Mouse (Mus musculus): ENCODE results near the gene C1qtnf6. TPM values are rescaled to one million over a fixed set of nuclear protein-coding genes. Genes with fewer than 3 reads are reported as not detected.

The C1qtnf6 gene
- polyA plus RNA-seq, 1 experiment, result 23.6 TPM

DNA sequence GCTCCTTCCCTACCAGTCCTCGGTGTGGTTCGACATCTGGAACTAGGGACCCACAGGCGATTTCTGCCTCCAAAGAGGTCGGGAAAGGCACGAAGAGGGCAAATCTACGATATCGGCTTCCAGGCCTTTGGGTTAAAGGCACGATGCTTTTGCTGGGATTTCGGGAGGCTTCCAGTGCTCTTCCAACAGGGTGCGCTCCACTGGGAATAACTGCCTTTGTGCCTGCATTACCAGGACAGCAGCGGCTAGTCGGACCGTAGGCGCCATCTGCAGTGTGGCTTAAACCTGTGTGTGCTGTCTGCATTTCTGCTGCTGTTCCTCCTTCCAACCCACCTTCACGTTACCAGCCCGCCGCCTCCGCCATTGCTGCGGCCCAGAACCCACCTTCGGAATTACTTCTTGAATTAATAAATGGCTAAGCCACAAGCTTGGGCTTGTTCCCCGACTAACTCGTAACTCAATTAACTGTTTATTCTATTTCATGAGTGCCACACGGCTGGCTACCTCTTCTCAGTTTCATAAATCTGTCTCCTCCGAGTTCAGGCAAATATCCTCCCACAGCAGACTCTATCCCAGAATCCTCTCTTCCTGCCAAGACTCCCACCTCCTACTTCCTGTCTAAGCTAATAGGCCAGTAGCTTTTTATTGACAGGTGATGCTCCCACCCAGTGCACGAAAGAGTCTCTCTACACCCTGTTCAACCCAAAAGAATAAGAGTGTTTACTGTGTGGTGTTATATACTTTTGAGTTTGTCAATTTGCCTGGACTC, 23.5 kb upstream of the C1qtnf6 start:
- Histone ChIP-seq H3K27me3 (ENCODE audit: control insufficient read depth, insufficient read depth, low read length) (no peaks in the 10 kb centered on the region), H3K4me1 (ENCODE audit: control insufficient read depth, insufficient read depth, insufficient read length) (peaks cover 24% of the 10 kb centered on the region; the same call in 1 of the 2 replicates), H3K4me3 (ENCODE audit: extremely low read depth, insufficient read depth, insufficient read length) (no peak overlapping the region), H3K27ac (ENCODE audit: insufficient read depth, low read length) (no peak overlapping the region), H3K36me3 (ENCODE audit: control insufficient read depth, insufficient read depth, low read length) (no peaks in the 10 kb centered on the region)
- TF ChIP-seq CTCF (IDR thresholded peaks at IDR 0.05; ENCODE audit: extremely low read depth, insufficient read depth, insufficient read length, insufficient replicate concordance) (no peak), POLR2A (IDR thresholded peaks at IDR 0.05; ENCODE audit: low read depth, low read length) (no peak)
- WGBS, result 88% methylated on average over 25 of the region's 25 CpGs
- DNase-seq (ENCODE audit: low read depth in 1 of 2, low spot score in 2 of 2), result no peak

DNA sequence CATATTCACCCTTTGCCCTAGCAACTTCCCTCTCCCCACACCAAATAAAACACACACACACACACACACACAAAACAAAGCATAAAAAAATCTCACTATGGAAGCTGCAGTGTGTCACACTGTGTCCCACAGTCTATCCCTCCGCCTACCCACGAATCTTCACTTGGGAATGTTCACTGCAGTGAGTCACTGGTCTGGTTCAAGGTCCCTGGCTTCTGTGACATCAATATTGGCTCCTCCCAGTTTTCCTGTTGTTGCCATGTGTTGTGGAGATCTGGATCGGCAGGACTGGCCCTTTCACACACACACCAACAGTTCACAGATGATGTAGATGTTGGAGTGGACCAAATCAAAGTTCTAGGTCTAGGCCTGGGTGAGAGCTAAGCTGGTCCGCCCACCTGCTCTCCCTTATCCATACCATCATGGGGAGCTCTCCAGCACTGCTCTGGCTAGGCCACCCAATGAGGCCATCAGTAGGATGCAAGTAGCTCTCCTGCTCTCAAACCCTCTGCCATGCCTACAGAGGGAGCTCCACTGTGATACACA, 18.0 kb upstream of the C1qtnf6 start:
- Histone ChIP-seq H3K36me3 (ENCODE audit: control insufficient read depth, insufficient read depth, low read length) (no peaks in the 10 kb centered on the region), H3K4me1 (ENCODE audit: control insufficient read depth, insufficient read depth, insufficient read length) (0 out of 2 replicates have a peak, but pooled peaks cover 5% of the 10 kb centered on the region), H3K4me3 (ENCODE audit: extremely low read depth, insufficient read depth, insufficient read length) (no peak overlapping the region), H3K27me3 (ENCODE audit: control insufficient read depth, insufficient read depth, low read length) (no peaks in the 10 kb centered on the region), H3K27ac (ENCODE audit: insufficient read depth, low read length) (no peak overlapping the region)
- DNase-seq (ENCODE audit: low read depth in 1 of 2, low spot score in 2 of 2), result no peak
- TF ChIP-seq CTCF (IDR thresholded peaks at IDR 0.05; ENCODE audit: extremely low read depth, insufficient read depth, insufficient read length, insufficient replicate concordance) (no peak), POLR2A (IDR thresholded peaks at IDR 0.05; ENCODE audit: low read depth, low read length) (no peak)
- WGBS, result 83% methylated on average over 4 of the region's 4 CpGs

- TF ChIP-seq POLR2A (IDR thresholded peaks at IDR 0.05; ENCODE audit: low read depth, low read length), result no peak
- H3K27me3 ChIP-seq (ENCODE audit: control insufficient read depth, insufficient read depth, low read length), result no peaks in the 10 kb centered on the region
- no peak overlapping the region for H3K4me3 ChIP-seq (ENCODE audit: extremely low read depth, insufficient read depth, insufficient read length)
- H3K4me1 ChIP-seq (ENCODE audit: control insufficient read depth, insufficient read depth, insufficient read length), result 0 out of 2 replicates have a peak, but pooled peaks cover 5% of the 10 kb centered on the region
- no peaks in the 10 kb centered on the region for H3K36me3 ChIP-seq (ENCODE audit: control insufficient read depth, insufficient read depth, low read length)
- no peak overlapping the region for H3K27ac ChIP-seq (ENCODE audit: insufficient read depth, low read length)
- no peak for DNase-seq (ENCODE audit: low read depth in 1 of 2, low spot score in 2 of 2)
- WGBS, result 74% methylated on average over 8 of the region's 8 CpGs
Measured at GRCm38 (mm10) chr15:78548711-78549110, 17.5 kb upstream of the C1qtnf6 start.

GRCm38 (mm10) chr15:78548336-78548665, 17.1 kb upstream of the C1qtnf6 start:
- Histone ChIP-seq H3K4me1 (ENCODE audit: control insufficient read depth, insufficient read depth, insufficient read length) (0 out of 2 replicates have a peak, but pooled peaks cover 5% of the 10 kb centered on the region), H3K27me3 (ENCODE audit: control insufficient read depth, insufficient read depth, low read length) (no peaks in the 10 kb centered on the region), H3K36me3 (ENCODE audit: control insufficient read depth, insufficient read depth, low read length) (no peaks in the 10 kb centered on the region), H3K27ac (ENCODE audit: insufficient read depth, low read length) (no peak overlapping the region), H3K4me3 (ENCODE audit: extremely low read depth, insufficient read depth, insufficient read length) (no peak overlapping the region)
- DNase-seq (ENCODE audit: low read depth in 1 of 2, low spot score in 2 of 2), result no peak
- WGBS, result 52% methylated on average over 3 of the region's 3 CpGs
- TF ChIP-seq POLR2A (IDR thresholded peaks at IDR 0.05; ENCODE audit: low read depth, low read length) (no peak), CTCF (IDR thresholded peaks at IDR 0.05; ENCODE audit: extremely low read depth, insufficient read depth, insufficient read length, insufficient replicate concordance) (no peak)

DNA sequence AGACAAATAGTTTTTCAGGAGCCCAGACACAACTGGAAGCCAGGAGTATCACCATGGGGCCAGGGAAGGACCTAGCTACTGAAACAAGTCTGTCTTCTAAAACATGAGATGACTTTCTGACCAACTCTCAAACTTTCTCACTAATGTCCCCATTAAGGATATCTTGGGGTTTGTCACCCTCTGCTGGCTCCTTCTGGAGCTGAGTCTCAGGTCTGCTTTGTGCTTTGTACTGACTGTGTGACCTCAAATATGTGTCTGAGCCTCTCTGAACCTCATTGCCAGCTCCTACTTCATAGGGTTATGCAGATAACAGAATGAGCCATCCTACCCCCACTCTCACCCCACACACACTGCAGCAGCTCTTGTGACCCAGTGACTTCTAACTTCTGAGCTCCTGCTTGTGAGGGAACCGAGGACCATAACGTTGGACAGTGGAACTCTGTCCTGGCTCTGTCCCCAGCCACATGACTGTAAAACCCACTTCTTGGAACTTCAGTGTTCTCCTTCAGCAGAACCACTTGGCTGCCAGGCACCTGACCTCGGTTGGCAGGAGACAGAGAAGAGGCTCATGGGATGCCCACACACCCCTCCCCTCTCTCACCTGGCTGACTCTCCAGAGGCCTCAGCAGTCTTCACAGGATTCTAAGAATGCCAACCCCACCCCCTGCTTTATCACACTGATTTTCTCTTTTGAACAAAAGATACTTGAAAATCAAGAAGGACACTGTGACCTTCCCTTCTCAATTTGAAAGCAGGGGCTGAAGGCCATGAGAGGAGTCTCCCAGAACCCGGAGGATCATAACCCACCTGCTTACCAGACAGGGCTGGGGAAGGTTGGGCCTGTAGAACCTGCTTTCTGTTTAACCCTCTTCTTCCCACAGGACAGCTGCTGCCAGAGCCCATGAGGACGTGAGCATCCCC, 16.5 kb upstream of the C1qtnf6 start:
- 47% methylated on average over 5 of the region's 5 CpGs for WGBS
- DNase-seq (ENCODE audit: low read depth in 1 of 2, low spot score in 2 of 2), result peak in 1 of 2 experiments; percentile 54

GRCm38 (mm10) chr15:78546060-78546459, 14.8 kb upstream of the C1qtnf6 start:
- H3K27ac ChIP-seq (ENCODE audit: insufficient read depth, low read length), result no peak overlapping the region
- H3K27me3 ChIP-seq (ENCODE audit: control insufficient read depth, insufficient read depth, low read length), result no peaks in the 10 kb centered on the region
- no peaks in the 10 kb centered on the region for H3K36me3 ChIP-seq (ENCODE audit: control insufficient read depth, insufficient read depth, low read length)
- no peak overlapping the region for H3K4me3 ChIP-seq (ENCODE audit: extremely low read depth, insufficient read depth, insufficient read length)
- DNase-seq (ENCODE audit: low read depth in 1 of 2, low spot score in 2 of 2), result no peak
- H3K4me1 ChIP-seq (ENCODE audit: control insufficient read depth, insufficient read depth, insufficient read length), result 0 out of 2 replicates have a peak, but pooled peaks cover 5% of the 10 kb centered on the region
- WGBS, result 69% methylated on average over 4 of the region's 4 CpGs
- no peak for TF ChIP-seq CTCF (IDR thresholded peaks at IDR 0.05; ENCODE audit: extremely low read depth, insufficient read depth, insufficient read length, insufficient replicate concordance)
- no peak for TF ChIP-seq POLR2A (IDR thresholded peaks at IDR 0.05; ENCODE audit: low read depth, low read length)

More for the DNA sequence above, 16.5 kb upstream of the C1qtnf6 start:
- Histone ChIP-seq H3K4me1 (ENCODE audit: control insufficient read depth, insufficient read depth, insufficient read length) (0 out of 2 replicates have a peak, but pooled peaks cover 5% of the 10 kb centered on the region), H3K27me3 (ENCODE audit: control insufficient read depth, insufficient read depth, low read length) (no peaks in the 10 kb centered on the region), H3K4me3 (ENCODE audit: extremely low read depth, insufficient read depth, insufficient read length) (no peak overlapping the region), H3K36me3 (ENCODE audit: control insufficient read depth, insufficient read depth, low read length) (no peaks in the 10 kb centered on the region), H3K27ac (ENCODE audit: insufficient read depth, low read length) (no peak overlapping the region)
- TF ChIP-seq POLR2A (IDR thresholded peaks at IDR 0.05; ENCODE audit: low read depth, low read length), result no peak
- TF ChIP-seq CTCF (IDR thresholded peaks at IDR 0.05; ENCODE audit: extremely low read depth, insufficient read depth, insufficient read length, insufficient replicate concordance), result peak; percentile 25; the same call in 1 of the 2 replicates

Measured in spleen, adult 2 months (tissue).